Mouse (Mus musculus): ENCODE data around the gene Vdr. TPM values are rescaled to one million over a fixed set of nuclear protein-coding genes. Genes with fewer than 3 reads are reported as not detected.

The Vdr gene
- polyA plus RNA-seq, 2 experiments, result 0.11 to 0.15 TPM

GRCm38 (mm10) chr15:97917994-97918393 lies 7.6 kb upstream of the Vdr start:
- Histone ChIP-seq H3K36me3 (replicated peaks; ENCODE audit: control insufficient read depth, insufficient read depth, low read depth) (no peaks in the 10 kb centered on the region), H3K4me1 (replicated peaks; ENCODE audit: control insufficient read depth in 2 of 2, insufficient read depth in 2 of 2, low read length in 1 of 2) (no peaks in the 10 kb centered on the region), H3K27ac (no peak overlapping the region), H3K9ac (replicated peaks) (no peak overlapping the region), H3K4me3 (ENCODE audit: insufficient read depth in 1 of 2, low read depth in 2 of 2, low read length in 2 of 2) (no peak overlapping the region), H3K9me3 (ENCODE audit: control insufficient read depth, low read length) (no peaks in the 10 kb centered on the region), H3K27me3 (ENCODE audit: control insufficient read depth, insufficient read depth, low read length) (no peaks in the 10 kb centered on the region; the same call in 1 of the 2 replicates), H3K4me2 (ENCODE audit: low read depth) (no peak overlapping the region)
- ATAC-seq (ENCODE audit: insufficient read depth) (no peak), DNase-seq (ENCODE audit: low read depth in 3 of 3, low spot score in 3 of 3) (no peak)
- TF ChIP-seq EP300 (IDR thresholded peaks at IDR 0.05; ENCODE audit: low read depth), result no peak
- no peak for TF ChIP-seq CTCF (IDR thresholded peaks at IDR 0.05; ENCODE audit: low read depth)
- WGBS (ENCODE audit: insufficient replicate concordance), result 34% methylated on average over 9 of the region's 9 CpGs

- no peaks in the 10 kb centered on the region for H3K9me3 ChIP-seq (ENCODE audit: control insufficient read depth, low read length)
- peaks cover under 1% of the 10 kb centered on the region for H3K27me3 ChIP-seq (ENCODE audit: control insufficient read depth, insufficient read depth, low read length)
- DNase-seq (ENCODE audit: low read depth in 3 of 3, low spot score in 3 of 3) (no peak), ATAC-seq (ENCODE audit: insufficient read depth) (no peak)
- no peak overlapping the region for H3K4me3 ChIP-seq (ENCODE audit: insufficient read depth in 1 of 2, low read depth in 2 of 2, low read length in 2 of 2)
- no peak overlapping the region for H3K27ac ChIP-seq
- H3K4me2 ChIP-seq (ENCODE audit: low read depth), result no peak overlapping the region
- 9% methylated on average over 9 of the region's 9 CpGs for WGBS (ENCODE audit: insufficient replicate concordance)
- H3K36me3 ChIP-seq (replicated peaks; ENCODE audit: control insufficient read depth, insufficient read depth, low read depth), result no peaks in the 10 kb centered on the region
- no peak for TF ChIP-seq EP300 (IDR thresholded peaks at IDR 0.05; ENCODE audit: low read depth)
- TF ChIP-seq CTCF (IDR thresholded peaks at IDR 0.05; ENCODE audit: low read depth), result no peak
- no peaks in the 10 kb centered on the region for H3K4me1 ChIP-seq (replicated peaks; ENCODE audit: control insufficient read depth in 2 of 2, insufficient read depth in 2 of 2, low read length in 1 of 2)
- no peak overlapping the region for H3K9ac ChIP-seq (replicated peaks)
Observed at GRCm38 (mm10) chr15:97914331-97914747, 3.9 kb upstream of the Vdr start.

DNA sequence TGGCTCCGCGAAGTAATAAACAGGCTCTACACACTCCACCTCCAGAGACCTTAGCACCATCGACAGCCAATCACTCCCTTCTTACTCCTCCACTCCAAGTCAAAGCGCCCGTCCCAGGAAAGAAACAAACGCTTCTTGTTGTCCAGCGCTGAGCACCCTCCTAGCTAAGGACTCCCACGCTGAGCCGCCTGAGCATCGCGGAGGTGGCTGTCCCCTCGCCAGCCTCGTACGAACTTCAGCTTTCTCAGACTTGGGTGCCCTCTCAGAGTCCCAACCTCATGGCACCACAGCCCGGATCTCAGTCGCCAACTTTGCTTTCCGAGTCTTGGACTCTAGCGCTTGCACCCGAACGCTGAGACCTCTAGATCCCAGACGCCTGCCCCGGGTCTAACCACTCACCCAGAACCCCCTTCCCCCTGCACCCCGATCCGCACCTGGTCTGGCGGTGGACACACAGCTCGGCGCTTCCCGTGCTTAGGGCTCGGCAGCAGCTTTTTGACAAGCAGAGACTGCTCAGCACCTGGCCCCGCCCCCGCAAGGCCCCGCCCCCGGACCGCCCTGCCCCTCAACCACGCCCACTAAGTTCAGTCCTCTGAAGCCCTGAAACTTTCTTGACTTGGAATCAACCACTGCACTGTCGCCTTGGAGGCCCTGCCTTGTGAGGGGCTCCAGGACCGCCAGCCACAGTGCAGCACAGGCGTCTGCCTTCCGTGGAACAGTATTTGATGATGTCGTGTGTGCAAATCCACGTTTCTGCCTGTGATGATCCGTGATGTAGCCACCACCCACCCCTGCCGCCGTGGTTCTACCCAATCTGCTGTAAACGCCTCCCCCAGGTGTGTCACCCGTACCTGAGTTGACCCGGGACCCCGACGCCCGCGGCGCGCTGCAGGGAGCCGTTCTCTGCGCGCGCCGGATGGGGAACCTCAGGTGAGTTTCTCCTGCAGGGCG lies 2.4 kb downstream of the Vdr start:
- no peak for TF ChIP-seq CTCF (IDR thresholded peaks at IDR 0.05; ENCODE audit: low read depth)
- no peak for TF ChIP-seq EP300 (IDR thresholded peaks at IDR 0.05; ENCODE audit: low read depth)
- H3K4me2 ChIP-seq (ENCODE audit: low read depth), result peak overlapping the region; percentile 73
- H3K9me3 ChIP-seq (ENCODE audit: control insufficient read depth, low read length), result no peaks in the 10 kb centered on the region
- peak; percentile 31 to 41 (median 39) for DNase-seq (ENCODE audit: low read depth in 3 of 3, low spot score in 3 of 3)
- peak overlapping the region; percentile 38 to 49 for H3K4me3 ChIP-seq (ENCODE audit: insufficient read depth in 1 of 2, low read depth in 2 of 2, low read length in 2 of 2)
- under 1% methylated on average over 59 of the region's 59 CpGs for WGBS (ENCODE audit: insufficient replicate concordance)
- H3K27ac ChIP-seq, result no peak overlapping the region
- no peak overlapping the region for H3K9ac ChIP-seq (replicated peaks)
- peaks cover 0 to 6% of the 10 kb centered on the region in 2 experiments; a peak in 2 of 4 replicates for H3K4me1 ChIP-seq (replicated peaks; ENCODE audit: control insufficient read depth in 2 of 2, insufficient read depth in 2 of 2, low read length in 1 of 2)
- peak; percentile 83 for ATAC-seq (ENCODE audit: insufficient read depth)
- peaks cover 15% of the 10 kb centered on the region for H3K27me3 ChIP-seq (ENCODE audit: control insufficient read depth, insufficient read depth, low read length)
- no peaks in the 10 kb centered on the region for H3K36me3 ChIP-seq (replicated peaks; ENCODE audit: control insufficient read depth, insufficient read depth, low read depth)

GRCm38 (mm10) chr15:97907202-97907601 lies 3.2 kb downstream of the Vdr start:
- H3K9ac ChIP-seq (replicated peaks), result no peak overlapping the region
- H3K4me2 ChIP-seq (ENCODE audit: low read depth), result peak overlapping the region; percentile 73
- DNase-seq (ENCODE audit: low read depth in 3 of 3, low spot score in 3 of 3) (no peak), ATAC-seq (ENCODE audit: insufficient read depth) (no peak)
- H3K4me1 ChIP-seq (replicated peaks; ENCODE audit: control insufficient read depth in 2 of 2, insufficient read depth in 2 of 2, low read length in 1 of 2), result peaks cover 0 to 6% of the 10 kb centered on the region in 2 experiments; a peak in 2 of 4 replicates
- no peak overlapping the region for H3K27ac ChIP-seq
- no peaks in the 10 kb centered on the region for H3K36me3 ChIP-seq (replicated peaks; ENCODE audit: control insufficient read depth, insufficient read depth, low read depth)
- no peak overlapping the region; a peak in 1 of 4 replicates for H3K4me3 ChIP-seq (ENCODE audit: insufficient read depth in 1 of 2, low read depth in 2 of 2, low read length in 2 of 2)
- TF ChIP-seq CTCF (IDR thresholded peaks at IDR 0.05; ENCODE audit: low read depth) (no peak), EP300 (IDR thresholded peaks at IDR 0.05; ENCODE audit: low read depth) (no peak)
- H3K9me3 ChIP-seq (ENCODE audit: control insufficient read depth, low read length), result no peaks in the 10 kb centered on the region
- WGBS (ENCODE audit: insufficient replicate concordance), result 20% methylated on average over 5 of the region's 5 CpGs
- H3K27me3 ChIP-seq (ENCODE audit: control insufficient read depth, insufficient read depth, low read length), result peaks cover 15% of the 10 kb centered on the region

- H3K4me1 ChIP-seq (replicated peaks; ENCODE audit: control insufficient read depth in 2 of 2, insufficient read depth in 2 of 2, low read length in 1 of 2), result peaks cover 0 to 6% of the 10 kb centered on the region in 2 experiments; a peak in 2 of 4 replicates
- H3K4me2 ChIP-seq (ENCODE audit: low read depth), result no peak overlapping the region
- no peak overlapping the region for H3K9ac ChIP-seq (replicated peaks)
- WGBS (ENCODE audit: insufficient replicate concordance), result 56% methylated on average over 6 of the region's 6 CpGs
- H3K9me3 ChIP-seq (ENCODE audit: control insufficient read depth, low read length), result no peaks in the 10 kb centered on the region
- H3K27ac ChIP-seq, result no peak overlapping the region
- DNase-seq (ENCODE audit: low read depth in 3 of 3, low spot score in 3 of 3) (no peak), ATAC-seq (ENCODE audit: insufficient read depth) (no peak)
- H3K4me3 ChIP-seq (ENCODE audit: insufficient read depth in 1 of 2, low read depth in 2 of 2, low read length in 2 of 2), result no peak overlapping the region
- H3K36me3 ChIP-seq (replicated peaks; ENCODE audit: control insufficient read depth, insufficient read depth, low read depth), result no peaks in the 10 kb centered on the region
- peaks cover 15% of the 10 kb centered on the region for H3K27me3 ChIP-seq (ENCODE audit: control insufficient read depth, insufficient read depth, low read length)
- no peak for TF ChIP-seq CTCF (IDR thresholded peaks at IDR 0.05; ENCODE audit: low read depth)
- TF ChIP-seq EP300 (IDR thresholded peaks at IDR 0.05; ENCODE audit: low read depth), result no peak
Observed at GRCm38 (mm10) chr15:97905281-97905680, 5.1 kb downstream of the Vdr start.

Data from liver, embryonic 14.5 days (tissue).